Mouse (Mus musculus) hindbrain, embryonic 15.5 days (tissue): ENCODE data around the gene Gm28043. TPM values are rescaled to one million over a fixed set of nuclear protein-coding genes. Genes with fewer than 3 reads are reported as not detected.

Experiments
- ATAC-seq: fragments of 200-750 bp; cut with Nextera tagmentation; 2 replicates; pipeline ENCODE4 v1.8.0; 2017; ENCODE audit warnings: low read depth, moderate number of reproducible peaks, moderate TSS enrichment; ENCODE audit not compliant: low FRiP score
- H3K27ac ChIP-seq: fragments of 300-500 bp; sonication (generic); replicated peaks from 2 replicates; pipeline ENCODE4 v1.5.1; 2015; ENCODE audit warnings: mild to moderate bottlenecking, inconsistent platforms
- H3K27me3 ChIP-seq: fragments of 300-500 bp; sonication (generic); 2 replicates; pipeline ENCODE4 v1.6.1; 2015; ENCODE audit warnings: control low read depth, inconsistent platforms
- H3K36me3 ChIP-seq: fragments of 300-500 bp; sonication (generic); 2 replicates; pipeline ENCODE4 v1.6.1; 2015; ENCODE audit warnings: control low read depth, inconsistent platforms
- H3K4me1 ChIP-seq: fragments of 300-500 bp; sonication (generic); replicated peaks from 2 replicates; pipeline ENCODE4 v1.6.1; 2015; ENCODE audit warnings: control low read depth, inconsistent platforms
- H3K4me2 ChIP-seq: fragments of 300-500 bp; sonication (generic); 2 replicates; pipeline ENCODE4 v1.6.1; 2015; ENCODE audit warnings: moderate library complexity, mild to moderate bottlenecking, inconsistent platforms
- H3K4me3 ChIP-seq: fragments of 300-500 bp; sonication (generic); 2 replicates; pipeline ENCODE4 v1.5.1; 2015; ENCODE audit warnings: mild to moderate bottlenecking, inconsistent platforms
- H3K9ac ChIP-seq: fragments of 300-500 bp; sonication (generic); 2 replicates; pipeline ENCODE4 v1.6.1; 2015; ENCODE audit warnings: inconsistent platforms
- H3K9me3 ChIP-seq: fragments of 300-500 bp; sonication (generic); 2 replicates; pipeline ENCODE4 v1.6.1; 2016; ENCODE audit warnings: control low read depth, inconsistent platforms
- WGBS: fragments of 180-500 bp; shearing (Covaris S2); methylation state at CpG from one replicate; pipeline ENCODE4 v1.1.7; 2015; 5-methylcytosine and 5-hydroxymethylcytosine counted together
- polyA plus RNA-seq: library from polyadenylated mRNA; unstranded; fragments of >200 nt; fragmentation: Nextera tagmentation; extraction: Ambion mirVana; gene quantifications from 2 replicates; pipeline ENCODE4 v1.2.1, GENCODE M21; 2015

Gene Gm28043
- polyA plus RNA-seq, 1 experiment from 2014 or later, result 3.3 TPM

GRCm38 (mm10) chr17:29628946-29629345 lies 14.3 kb downstream of the Gm28043 start:
- H3K36me3 ChIP-seq, result peaks cover 78% of the 10 kb centered on the region
- no peak overlapping the region for H3K4me3 ChIP-seq
- H3K27me3 ChIP-seq, result no peaks in the 10 kb centered on the region
- H3K4me1 ChIP-seq, result no peaks in the 10 kb centered on the region
- WGBS, result 84% methylated on average over 5 of the region's 5 CpGs
- no peak for ATAC-seq
- no peak overlapping the region for H3K4me2 ChIP-seq
- no peak overlapping the region for H3K9ac ChIP-seq
- no peaks in the 10 kb centered on the region for H3K9me3 ChIP-seq
- no peak overlapping the region for H3K27ac ChIP-seq

GRCm38 (mm10) chr17:29629620-29630019 lies 14.9 kb downstream of the Gm28043 start:
- Histone ChIP-seq H3K27ac (no peak overlapping the region), H3K9me3 (no peaks in the 10 kb centered on the region), H3K27me3 (no peaks in the 10 kb centered on the region), H3K4me3 (no peak overlapping the region), H3K4me1 (no peaks in the 10 kb centered on the region), H3K4me2 (no peak overlapping the region), H3K9ac (no peak overlapping the region), H3K36me3 (peaks cover 81% of the 10 kb centered on the region)
- no peak for ATAC-seq
- 94% methylated on average over 5 of the region's 5 CpGs for WGBS

- Histone ChIP-seq H3K4me2 (no peak overlapping the region), H3K4me1 (no peaks in the 10 kb centered on the region), H3K4me3 (no peak overlapping the region), H3K9ac (no peak overlapping the region), H3K36me3 (peaks cover 82% of the 10 kb centered on the region), H3K27me3 (no peaks in the 10 kb centered on the region), H3K27ac (no peak overlapping the region), H3K9me3 (no peaks in the 10 kb centered on the region)
- 96% methylated on average over 11 of the region's 11 CpGs for WGBS
- ATAC-seq, result no peak
Measured at GRCm38 (mm10) chr17:29632312-29632711, 17.6 kb downstream of the Gm28043 start.

GRCm38 (mm10) chr17:29635492-29635891 lies 20.8 kb downstream of the Gm28043 start:
- H3K27ac ChIP-seq, result no peak overlapping the region
- peaks cover 73% of the 10 kb centered on the region for H3K36me3 ChIP-seq
- no peak overlapping the region for H3K9ac ChIP-seq
- no peak for ATAC-seq
- H3K4me3 ChIP-seq, result no peak overlapping the region
- WGBS, result 91% methylated on average over 8 of the region's 8 CpGs
- no peak overlapping the region for H3K4me2 ChIP-seq
- no peaks in the 10 kb centered on the region for H3K4me1 ChIP-seq
- H3K9me3 ChIP-seq, result no peaks in the 10 kb centered on the region
- H3K27me3 ChIP-seq, result no peaks in the 10 kb centered on the region

- no peak for ATAC-seq
- H3K36me3 ChIP-seq, result peaks cover 73% of the 10 kb centered on the region
Measured at GRCm38 (mm10) chr17:29636118-29636517, 21.4 kb downstream of the Gm28043 start.

GRCm38 (mm10) chr17:29637377-29637776 lies 22.7 kb downstream of the Gm28043 start:
- Histone ChIP-seq H3K36me3 (peaks cover 72% of the 10 kb centered on the region), H3K9ac (no peak overlapping the region), H3K4me3 (no peak overlapping the region), H3K4me2 (no peak overlapping the region), H3K27me3 (no peaks in the 10 kb centered on the region), H3K27ac (no peak overlapping the region), H3K9me3 (no peaks in the 10 kb centered on the region), H3K4me1 (no peaks in the 10 kb centered on the region)
- 94% methylated on average over 4 of the region's 4 CpGs for WGBS
- no peak for ATAC-seq

More at GRCm38 (mm10) chr17:29636118-29636517, 21.4 kb downstream of the Gm28043 start:
- H3K27ac ChIP-seq, result no peak overlapping the region
- no peaks in the 10 kb centered on the region for H3K27me3 ChIP-seq
- H3K9me3 ChIP-seq, result no peaks in the 10 kb centered on the region
- no peak overlapping the region for H3K9ac ChIP-seq
- WGBS, result 73% methylated on average over 5 of the region's 5 CpGs
- no peaks in the 10 kb centered on the region for H3K4me1 ChIP-seq
- H3K4me2 ChIP-seq, result no peak overlapping the region
- no peak overlapping the region for H3K4me3 ChIP-seq

- no peak overlapping the region for H3K4me2 ChIP-seq
- WGBS, result 88% methylated on average over 8 of the region's 8 CpGs
- H3K9me3 ChIP-seq, result no peaks in the 10 kb centered on the region
- peaks cover 75% of the 10 kb centered on the region for H3K36me3 ChIP-seq
- no peak overlapping the region for H3K9ac ChIP-seq
- no peak overlapping the region for H3K4me3 ChIP-seq
- H3K27ac ChIP-seq, result no peak overlapping the region
- ATAC-seq, result no peak
- no peaks in the 10 kb centered on the region for H3K27me3 ChIP-seq
- H3K4me1 ChIP-seq, result no peaks in the 10 kb centered on the region
Measured at GRCm38 (mm10) chr17:29637895-29638294, 23.2 kb downstream of the Gm28043 start.

GRCm38 (mm10) chr17:29640971-29641370 lies 26.3 kb downstream of the Gm28043 start:
- peaks cover 49% of the 10 kb centered on the region for H3K36me3 ChIP-seq
- no peak overlapping the region for H3K4me3 ChIP-seq
- no peak overlapping the region for H3K9ac ChIP-seq
- no peaks in the 10 kb centered on the region for H3K4me1 ChIP-seq
- no peak for ATAC-seq
- no peak overlapping the region for H3K4me2 ChIP-seq
- no peaks in the 10 kb centered on the region for H3K27me3 ChIP-seq
- H3K9me3 ChIP-seq, result no peaks in the 10 kb centered on the region
- no peak overlapping the region for H3K27ac ChIP-seq
- 95% methylated on average over 11 of the region's 11 CpGs for WGBS

GRCm38 (mm10) chr17:29642219-29642618 lies 27.5 kb downstream of the Gm28043 start:
- H3K9me3 ChIP-seq, result no peaks in the 10 kb centered on the region
- WGBS, result 66% methylated on average over 3 of the region's 3 CpGs
- H3K9ac ChIP-seq, result no peak overlapping the region
- no peak overlapping the region for H3K4me2 ChIP-seq
- H3K4me1 ChIP-seq, result no peaks in the 10 kb centered on the region
- ATAC-seq, result no peak
- H3K27me3 ChIP-seq, result no peaks in the 10 kb centered on the region
- no peak overlapping the region for H3K27ac ChIP-seq
- peaks cover 41% of the 10 kb centered on the region for H3K36me3 ChIP-seq
- H3K4me3 ChIP-seq, result no peak overlapping the region

GRCm38 (mm10) chr17:29658249-29658648 lies 43.6 kb downstream of the Gm28043 start:
- no peak overlapping the region for H3K4me2 ChIP-seq
- no peak for ATAC-seq
- H3K4me1 ChIP-seq, result peaks cover 11% of the 10 kb centered on the region
- no peaks in the 10 kb centered on the region for H3K27me3 ChIP-seq
- H3K4me3 ChIP-seq, result no peak overlapping the region
- H3K36me3 ChIP-seq, result 0 out of 2 replicates have a peak, but pooled peaks cover under 1% of the 10 kb centered on the region
- H3K9me3 ChIP-seq, result no peaks in the 10 kb centered on the region
- H3K9ac ChIP-seq, result no peak overlapping the region
- WGBS, result 83% methylated on average over 2 of the region's 2 CpGs
- H3K27ac ChIP-seq, result no peak overlapping the region

GRCm38 (mm10) chr17:29660076-29660761 lies 45.5 kb downstream of the Gm28043 start, which contains the start of gene Cmtr1:
Cmtr1 (plus strand) TSS chr17:29660595.
- no peaks in the 10 kb centered on the region for H3K9me3 ChIP-seq
- H3K9ac ChIP-seq, result peak within 1 kb of the TSS; percentile 98
- peaks cover 11% of the 10 kb centered on the region for H3K4me1 ChIP-seq
- H3K36me3 ChIP-seq, result peaks cover 15% of the 10 kb centered on the region
- ATAC-seq, result peak; percentile 96
- H3K27me3 ChIP-seq, result no peaks in the 10 kb centered on the region
- peak within 1 kb of the TSS; percentile 93 for H3K27ac ChIP-seq
- WGBS, result under 1% methylated on average over 39 of the region's 41 CpGs
- H3K4me2 ChIP-seq, result peak within 1 kb of the TSS; percentile 90
- H3K4me3 ChIP-seq, result peak within 1 kb of the TSS; percentile 89

- Histone ChIP-seq H3K4me3 (peak overlapping the region; percentile 89), H3K36me3 (peaks cover 15% of the 10 kb centered on the region), H3K4me1 (peaks cover 11% of the 10 kb centered on the region), H3K27ac (peak overlapping the region; percentile 93), H3K27me3 (no peaks in the 10 kb centered on the region), H3K9me3 (no peaks in the 10 kb centered on the region), H3K9ac (peak overlapping the region; percentile 98), H3K4me2 (peak overlapping the region; percentile 90)
- WGBS, result under 1% methylated on average over 41 of the region's 41 CpGs
- peak; percentile 84; the same call in 1 of the 2 replicates for ATAC-seq
Measured at GRCm38 (mm10) chr17:29660762-29661391, 46.2 kb downstream of the Gm28043 start.
